29 mouse cellular contexts compared by ENCODE assay signal in the genomic region with DNA sequence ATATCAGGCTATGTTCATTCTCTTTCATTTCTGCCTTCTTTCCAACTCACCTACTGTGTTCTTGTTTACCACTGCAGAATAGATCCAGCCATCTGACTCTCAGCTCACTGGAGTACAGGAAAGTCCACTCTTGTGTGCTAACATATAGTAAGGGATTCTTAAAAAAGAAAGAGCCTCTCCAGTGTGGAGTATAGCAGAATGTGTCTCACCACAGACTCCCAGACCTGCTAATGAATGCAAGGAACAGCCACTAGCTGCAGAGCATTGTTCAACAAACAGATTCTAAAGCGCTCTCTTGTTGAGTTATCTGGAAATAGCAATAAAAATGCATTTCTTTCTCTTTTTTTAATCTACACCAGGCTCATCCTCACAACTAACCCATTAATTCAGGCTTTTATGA.
"Had no signal": no experiment of that assay in that cellular context is flagged by ENCODE, and none has a peak within 500 bp of the region (broad histone marks: within the 10 kb centered on the region; RNA-seq: fewer than 3 reads in every experiment).

No protein-coding gene starts in this region.

- DNase-seq: cerebellum, adult 8-10 months; cerebellum, adult 9-10 months; cerebellum, adult 9-11 months; cerebellum, postnatal 10 days; cerebellum, postnatal 14 days; cerebellum, postnatal 25 days; cerebellum, postnatal 36 days; embryo, embryonic 11 days; forebrain, postnatal 0 days; gastrocnemius, adult 2 months; gastrocnemius, postnatal 10 days; gastrocnemius, postnatal 14 days; gastrocnemius, postnatal 25 days; gastrocnemius, postnatal 36 days; heart, adult 11 months; heart, adult 18-20 months; heart, adult 2 months had no signal

- H3K4me1 ChIP-seq: embryonic facial prominence, embryonic 10.5 days; embryonic facial prominence, embryonic 12.5 days; embryonic facial prominence, embryonic 13.5 days; embryonic facial prominence, embryonic 15.5 days; forebrain, embryonic 10.5 days; forebrain, embryonic 12.5 days; forebrain, embryonic 13.5 days; forebrain, embryonic 15.5 days; heart, embryonic 10.5 days had no signal

- H3K36me3 ChIP-seq: embryonic facial prominence, embryonic 10.5 days; embryonic facial prominence, embryonic 12.5 days; embryonic facial prominence, embryonic 13.5 days; embryonic facial prominence, embryonic 15.5 days; forebrain, embryonic 10.5 days; forebrain, embryonic 12.5 days; forebrain, embryonic 15.5 days; heart, embryonic 10.5 days had no signal

- H3K9ac ChIP-seq: embryonic facial prominence, embryonic 12.5 days; embryonic facial prominence, embryonic 13.5 days; embryonic facial prominence, embryonic 15.5 days; forebrain, embryonic 12.5 days; forebrain, embryonic 13.5 days; forebrain, embryonic 15.5 days; forebrain, postnatal 0 days had no signal

- H3K9me3 ChIP-seq: embryonic facial prominence, embryonic 10.5 days; embryonic facial prominence, embryonic 12.5 days; embryonic facial prominence, embryonic 13.5 days; embryonic facial prominence, embryonic 15.5 days; forebrain, embryonic 10.5 days; forebrain, embryonic 12.5 days; forebrain, embryonic 13.5 days; forebrain, embryonic 15.5 days; heart, embryonic 10.5 days had no signal

- H3K4me3 ChIP-seq: embryonic facial prominence, embryonic 10.5 days; embryonic facial prominence, embryonic 12.5 days; embryonic facial prominence, embryonic 13.5 days; embryonic facial prominence, embryonic 15.5 days; erythroblast, embryonic 14.5 days; forebrain, embryonic 10.5 days; forebrain, embryonic 12.5 days; forebrain, embryonic 13.5 days; forebrain, embryonic 15.5 days; gastrocnemius, adult 2 months; heart, adult 2 months; heart, embryonic 10.5 days had no signal

- H3K4me2 ChIP-seq: embryonic facial prominence, embryonic 12.5 days; embryonic facial prominence, embryonic 13.5 days; embryonic facial prominence, embryonic 15.5 days; forebrain, embryonic 12.5 days; forebrain, embryonic 13.5 days; forebrain, embryonic 15.5 days had no signal

- H3K27me3 ChIP-seq: embryonic facial prominence, embryonic 12.5 days; embryonic facial prominence, embryonic 13.5 days; embryonic facial prominence, embryonic 15.5 days; forebrain, embryonic 12.5 days; forebrain, embryonic 13.5 days; forebrain, embryonic 15.5 days had no signal

- ATAC-seq: forebrain, embryonic 13.5 days; forebrain, embryonic 14.5 days; forebrain, embryonic 15.5 days; forebrain, embryonic 16.5 days; forebrain, postnatal 0 days had no signal

- H3K27ac ChIP-seq: embryonic facial prominence, embryonic 10.5 days; embryonic facial prominence, embryonic 12.5 days; embryonic facial prominence, embryonic 13.5 days; embryonic facial prominence, embryonic 15.5 days; forebrain, embryonic 10.5 days; forebrain, embryonic 12.5 days; forebrain, embryonic 13.5 days; forebrain, embryonic 15.5 days; gastrocnemius, adult 2 months; heart, adult 2 months; heart, embryonic 10.5 days had no signal
